Mouse (Mus musculus) ES-Bruce4 (cell line): ENCODE measurements around the gene Add3.

ENCODE experiments used
- CTCF ChIP-seq: IDR thresholded peaks from one replicate; pipeline ENCODE4 v1.8.1; 2011; ENCODE audit warnings: low read depth, low read length
- EP300 ChIP-seq: IDR thresholded peaks from 2 replicates; pipeline ENCODE4 v1.6.1; 2011; ENCODE audit warnings: low read depth, low read length; ENCODE audit not compliant: insufficient read depth
- POLR2A ChIP-seq: IDR thresholded peaks from one replicate; pipeline ENCODE4 v1.8.1; 2011; ENCODE audit warnings: low read length; ENCODE audit not compliant: insufficient read depth

DNA sequence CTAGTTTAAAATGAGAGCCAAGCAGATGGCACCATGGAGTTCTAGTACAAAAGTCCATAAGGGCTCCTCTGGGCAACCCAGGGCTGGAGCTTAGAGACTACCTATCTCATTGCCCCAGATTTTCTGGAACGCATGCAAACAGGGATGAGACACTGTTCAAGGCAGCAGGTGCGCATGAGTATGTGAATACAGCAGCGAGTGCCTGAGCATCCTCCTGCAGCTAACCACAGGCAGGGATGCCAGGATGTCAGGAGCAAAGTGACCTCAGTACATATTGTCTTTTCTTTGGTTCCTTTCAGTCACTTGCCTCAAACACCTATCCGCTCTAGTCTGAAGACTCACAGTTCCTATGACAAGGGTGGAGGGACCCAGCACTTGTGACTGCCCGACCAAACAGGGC lies 49.6 kb upstream of the Add3 start:
- no peak for TF ChIP-seq CTCF
- TF ChIP-seq POLR2A, result no peak
- TF ChIP-seq EP300, result no peak
